Mouse (Mus musculus): Measurements from ENCODE around the gene Smim11.

DNA sequence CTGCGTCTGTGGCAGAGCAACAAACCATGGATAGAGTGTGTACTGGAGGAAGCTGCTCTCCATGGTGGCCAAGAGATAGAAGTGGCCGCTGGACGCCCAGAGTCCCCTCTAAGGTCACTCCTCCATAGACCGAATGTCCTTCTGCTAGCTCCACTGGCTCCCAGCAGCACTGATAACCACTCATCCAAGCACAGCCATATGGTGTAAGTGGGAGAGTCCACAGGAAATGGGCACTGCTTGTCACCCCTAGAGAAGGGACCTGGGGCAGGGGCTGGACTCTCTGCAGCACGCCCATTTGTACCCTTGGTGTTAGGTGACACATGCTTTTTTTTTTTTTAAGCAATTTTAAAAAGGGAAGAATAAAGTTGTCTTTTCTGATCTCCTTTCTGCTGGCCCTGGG lies 29.9 kb downstream of the Smim11 start:
- TF ChIP-seq CTCF (IDR thresholded peaks at IDR 0.05; ENCODE audit: borderline replicate concordance, extremely low read depth, insufficient read depth, insufficient read length) (no peak), POLR2A (IDR thresholded peaks at IDR 0.05; ENCODE audit: borderline replicate concordance, extremely low read depth, insufficient read depth, insufficient read length, poor library complexity, severe bottlenecking) (no peak)
